8 mouse cellular contexts compared by ENCODE assay signal in genomic region chr12:28750021-28750633, GRCm38 (mm10). TPM values are rescaled to one million over a fixed set of nuclear protein-coding genes. Genes with fewer than 3 reads are reported as not detected.
A peak's percentile ranks its signal among the peaks of the same experiment; 100 is the strongest.
DNase-seq lines count a peak whose midpoint lies in the region; ATAC-seq and TF ChIP-seq lines count a peak whose summit lies in the region.

Gene Trappc12 (minus strand): TSS chr12:28750472.

- peak within 1 kb of the TSS; percentile 94 for H3K4me2 ChIP-seq in heart, embryonic 12.5 days
- H3K4me2 ChIP-seq in kidney, postnatal 0 days (ENCODE audit: low read length) = peak within 1 kb of the TSS; percentile 99
- peak within 1 kb of the TSS; percentile 92 for H3K4me2 ChIP-seq in liver, embryonic 11.5 days
- peak within 1 kb of the TSS; percentile 94 for H3K4me2 ChIP-seq in stomach, embryonic 14.5 days (replicated peaks; ENCODE audit: low read depth, low read length)

- peak; percentile 86 for ATAC-seq in erythroid progenitor cell, adult 5-6 weeks (replicated peaks; ENCODE audit: low FRiP score, poor library complexity, severe bottlenecking)
- ATAC-seq in heart, embryonic 12.5 days (ENCODE audit: insufficient number of reproducible peaks, low FRiP score) = peak; percentile 90
- peak; percentile 91 for ATAC-seq in kidney, postnatal 0 days (replicated peaks; ENCODE audit: low FRiP score, low read depth)
- peak; percentile 85 for ATAC-seq in liver, embryonic 11.5 days (replicated peaks; ENCODE audit: low FRiP score)
- peak; percentile 87 for ATAC-seq in stomach, embryonic 14.5 days (ENCODE audit: insufficient number of reproducible peaks, insufficient read depth, low FRiP score, low read depth)

- H3K9me3 ChIP-seq in heart, embryonic 12.5 days (replicated peaks) = no peaks in the 10 kb centered on the region
- H3K9me3 ChIP-seq in kidney, postnatal 0 days (replicated peaks; ENCODE audit: low read length) = no peaks in the 10 kb centered on the region
- no peaks in the 10 kb centered on the region for H3K9me3 ChIP-seq in liver, embryonic 11.5 days (ENCODE audit: control insufficient read depth, low read length)
- H3K9me3 ChIP-seq in stomach, embryonic 14.5 days (ENCODE audit: control insufficient read depth, low read depth, low read length) = no peaks in the 10 kb centered on the region

- H3K9ac ChIP-seq in heart, embryonic 12.5 days = peak within 1 kb of the TSS; percentile 89
- peak within 1 kb of the TSS; percentile 83 for H3K9ac ChIP-seq in kidney, postnatal 0 days (ENCODE audit: low read depth, low read length)
- H3K9ac ChIP-seq in liver, embryonic 11.5 days (ENCODE audit: low read depth, low read length) = peak within 1 kb of the TSS; percentile 83
- H3K9ac ChIP-seq in stomach, embryonic 14.5 days (replicated peaks; ENCODE audit: low read depth, low read length) = peak within 1 kb of the TSS; percentile 76

- H3K27ac ChIP-seq in heart, embryonic 12.5 days (ENCODE audit: poor library complexity, severe bottlenecking) = peak within 1 kb of the TSS; percentile 5; the same call in 1 of the 2 replicates
- peak within 1 kb of the TSS; percentile 77 for H3K27ac ChIP-seq in kidney, postnatal 0 days
- H3K27ac ChIP-seq in liver, embryonic 11.5 days (ENCODE audit: low read depth, low read length) = peak within 1 kb of the TSS; percentile 71
- peak within 1 kb of the TSS; percentile 15; the same call in 1 of the 2 replicates for H3K27ac ChIP-seq in stomach, embryonic 14.5 days (ENCODE audit: low read length)

- no peaks in the 10 kb centered on the region for H3K27me3 ChIP-seq in heart, embryonic 12.5 days (replicated peaks)
- H3K27me3 ChIP-seq in kidney, postnatal 0 days (ENCODE audit: insufficient read depth, low read length) = no peaks in the 10 kb centered on the region
- H3K27me3 ChIP-seq in liver, embryonic 11.5 days (replicated peaks; ENCODE audit: control insufficient read depth, insufficient read depth, low read length) = no peaks in the 10 kb centered on the region
- H3K27me3 ChIP-seq in stomach, embryonic 14.5 days (ENCODE audit: control insufficient read depth, insufficient read depth, low read length) = no peaks in the 10 kb centered on the region

- DNase-seq in CD4-positive helper T cell, adult 2 months (ENCODE audit: low read depth, low spot score) = peak; percentile 92
- peak; percentile 78 for DNase-seq in brain, embryonic 18.5 days (ENCODE audit: low read depth, low spot score)
- DNase-seq in kidney, postnatal 0 days (ENCODE audit: low spot score) = peak; percentile 96
- peak; percentile 79 for DNase-seq in liver, embryonic 11.5 days (ENCODE audit: low spot score)
- peak; percentile 92 for DNase-seq in naive thymus-derived CD4-positive, alpha-beta T cell, adult 2 months (ENCODE audit: low read depth)

- H3K36me3 ChIP-seq in heart, embryonic 12.5 days = peaks cover 22% of the 10 kb centered on the region
- peaks cover 6% of the 10 kb centered on the region; the same call in 1 of the 2 replicates for H3K36me3 ChIP-seq in kidney, postnatal 0 days (ENCODE audit: insufficient read depth, low read length)
- H3K36me3 ChIP-seq in liver, embryonic 11.5 days (ENCODE audit: control insufficient read depth, insufficient read depth, low read length) = peaks cover 8% of the 10 kb centered on the region; the same call in 1 of the 2 replicates
- peaks cover 8% of the 10 kb centered on the region; the same call in 1 of the 2 replicates for H3K36me3 ChIP-seq in stomach, embryonic 14.5 days (ENCODE audit: control insufficient read depth, insufficient read depth, low read length)

- peaks cover 16% of the 10 kb centered on the region for H3K4me1 ChIP-seq in heart, embryonic 12.5 days (replicated peaks)
- H3K4me1 ChIP-seq in kidney, postnatal 0 days (replicated peaks; ENCODE audit: insufficient read depth, low read length) = peaks cover 8% of the 10 kb centered on the region
- H3K4me1 ChIP-seq in liver, embryonic 11.5 days (replicated peaks; ENCODE audit: control insufficient read depth, insufficient read depth, low read length) = peaks cover 20% of the 10 kb centered on the region
- peaks cover 11% of the 10 kb centered on the region; the same call in 1 of the 2 replicates for H3K4me1 ChIP-seq in stomach, embryonic 14.5 days (ENCODE audit: control insufficient read depth, insufficient read depth, low read length)

- no peak for TF ChIP-seq CTCF in kidney, postnatal 0 days (IDR thresholded peaks at IDR 0.05; ENCODE audit: low read depth)

- 1% methylated on average over 40 of the region's 41 CpGs for WGBS in heart, embryonic 12.5 days
- under 1% methylated on average over 41 of the region's 41 CpGs for WGBS in kidney, postnatal 0 days
- under 1% methylated on average over 41 of the region's 41 CpGs for WGBS in liver, embryonic 11.5 days
- WGBS in stomach, embryonic 14.5 days = under 1% methylated on average over 41 of the region's 41 CpGs

- H3K4me3 ChIP-seq in heart, embryonic 12.5 days = peak within 1 kb of the TSS; percentile 90
- peak within 1 kb of the TSS; percentile 88 for H3K4me3 ChIP-seq in kidney, postnatal 0 days (replicated peaks; ENCODE audit: low read depth, low read length)
- peak within 1 kb of the TSS; percentile 87 for H3K4me3 ChIP-seq in liver, embryonic 11.5 days (ENCODE audit: low read depth, low read length)
- H3K4me3 ChIP-seq in stomach, embryonic 14.5 days (ENCODE audit: low read depth, low read length) = peak within 1 kb of the TSS; percentile 84

RNA-seq across cellular contexts. Expression of gene Trappc12, which starts in this region (rescaled TPM):
- 22.3 and 29.8 TPM in 2 replicates for total RNA-seq in erythroid progenitor cell, adult 5-6 weeks (2015; ENCODE audit: low replicate concordance)
- 17.1 and 25.2 TPM in 2 replicates for total RNA-seq in erythroid progenitor cell, adult 5-6 weeks (2017; ENCODE audit: low replicate concordance)
- 33.5 and 35.1 TPM in 2 replicates for polyA plus RNA-seq in heart, embryonic 12.5 days (2016; fragmentation: Nextera tagmentation; extraction: Ambion mirVana)
- polyA plus RNA-seq in kidney, postnatal 0 days (2015; fragmentation: Nextera tagmentation; extraction: Ambion mirVana) = 29.5 TPM in 2 replicates
- polyA plus RNA-seq in liver, embryonic 11.5 days (2014; fragmentation: Nextera tagmentation; extraction: Ambion mirVana) = 43.2 and 44.2 TPM in 2 replicates
- polyA plus RNA-seq in stomach, embryonic 14.5 days (2014; fragmentation: Nextera tagmentation; extraction: Ambion mirVana) = 39.1 and 40.7 TPM in 2 replicates

Comparison
In these comparisons a context has a peak if more than half of its experiments do, and no peak if none do; other contexts are left out.
1. Peak in every context shown above with its lines: DNase-seq, ATAC-seq, H3K4me3 ChIP-seq and H3K27ac ChIP-seq.
2. H3K27ac ChIP-seq: peak in every context shown above with its lines; median percentile 77 in kidney, postnatal 0 days; 71 in liver, embryonic 11.5 days; 15 in stomach, embryonic 14.5 days; 5 in heart, embryonic 12.5 days.